Comparison of ENCODE assay signal across 11 mouse cellular contexts in the genomic region with DNA sequence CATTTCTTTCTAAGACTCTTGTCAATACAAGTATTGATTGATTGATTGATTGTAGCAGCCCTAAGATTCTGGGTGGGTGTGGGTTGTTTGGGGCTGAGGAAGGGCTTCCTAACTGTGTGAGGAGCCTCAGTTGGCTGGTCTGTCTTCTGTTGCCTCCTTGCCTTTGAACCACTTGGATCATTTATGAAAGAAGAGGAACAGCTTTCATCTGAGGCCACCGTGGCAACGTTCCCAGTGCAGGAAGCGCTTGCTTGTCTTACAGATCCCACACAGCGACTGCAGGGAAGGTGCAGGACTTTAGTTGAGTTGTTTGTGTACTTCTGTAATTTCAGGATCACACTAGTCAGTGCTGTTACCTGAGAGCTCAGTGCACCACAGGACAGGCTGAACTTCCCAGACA. TPM values are rescaled to one million over a fixed set of nuclear protein-coding genes. Genes with fewer than 3 reads are reported as not detected.
DNase-seq lines count a peak whose midpoint lies in the region.
"Had no signal": no experiment of that assay in that cellular context is flagged by ENCODE, and none has a peak within 500 bp of the region (broad histone marks: within the 10 kb centered on the region; RNA-seq: fewer than 3 reads in every experiment).

No protein-coding gene starts in this region.

- peak; percentile 31 for DNase-seq in adrenal gland, adult 2 months
- DNase-seq in adrenal gland, postnatal 4 days (ENCODE audit: low spot score in 2 of 2), result no peak
- peak; percentile 47 for DNase-seq in kidney, postnatal 10 days
- no peak for DNase-seq in kidney, adult 8-10 months
- DNase-seq in right cerebral cortex, adult 18-20 months, result peak; percentile 13
- no peak for DNase-seq in right cerebral cortex, postnatal 36 days (ENCODE audit: low spot score in 2 of 2)
- no peak for DNase-seq in urinary bladder, adult 2 months (ENCODE audit: low spot score)
- DNase-seq in heart, postnatal 25 days (ENCODE audit: low spot score), result no peak
- DNase-seq: forebrain, postnatal 0 days; kidney, adult 9 months; spleen, adult 18-20 months had no signal

- intact Hi-C loops in heart, postnatal 25 days (cut with DNase I), result no loop called here

RNA-seq across cellular contexts. Expression of gene Elovl7, which starts 25.8 kb away (rescaled TPM):
- 1 to 10 TPM; 2.7 to 3.4 TPM for total RNA-seq in adrenal gland, adult 2 months (2021)
- 0.16 and 0.31 TPM in 2 replicates for polyA plus RNA-seq in adrenal gland, adult 2 months (2012; rRNA removed)
- total RNA-seq in adrenal gland, postnatal 4 days (2021), result 1 to 10 TPM; 1.0 to 3.8 TPM
- 1.6 and 1.8 TPM in 2 replicates for polyA plus RNA-seq in urinary bladder, adult 2 months (2012; rRNA removed)
- total RNA-seq in heart, postnatal 25 days (2021), result under 1 TPM; 0.34 to 0.47 TPM

Comparison
In these comparisons a context has a peak if more than half of its experiments do, and no peak if none do; other contexts are left out.
1. DNase-seq: peak in adrenal gland, adult 2 months (single experiment), kidney, postnatal 10 days (single experiment) and right cerebral cortex, adult 18-20 months (single experiment); none in adrenal gland, postnatal 4 days (0 of 2), kidney, adult 8-10 months (0 of 2), right cerebral cortex, postnatal 36 days (0 of 2), urinary bladder, adult 2 months (single experiment) and heart, postnatal 25 days (single experiment).